In genomic region chr11:50223783-50224662, GRCm38 (mm10) we compare ENCODE assay signal across 8 mouse cellular contexts. TPM values are rescaled to one million over a fixed set of nuclear protein-coding genes. Genes with fewer than 3 reads are reported as not detected.
DNase-seq lines count a peak whose midpoint lies in the region; ATAC-seq and TF ChIP-seq lines count a peak whose summit lies in the region.

No protein-coding gene starts in this region.

- H3K27me3 ChIP-seq in kidney, adult 2 months (replicated peaks; ENCODE audit: control insufficient read depth, insufficient read depth, low read length): no peaks in the 10 kb centered on the region
- no peaks in the 10 kb centered on the region for H3K27me3 ChIP-seq in forebrain, embryonic 16.5 days (replicated peaks; ENCODE audit: control insufficient read depth, insufficient read depth, low read length)
- no peaks in the 10 kb centered on the region for H3K27me3 ChIP-seq in liver, embryonic 14.5 days (ENCODE audit: control insufficient read depth, insufficient read depth, low read length)
- no peaks in the 10 kb centered on the region for H3K27me3 ChIP-seq in stomach, embryonic 14.5 days (ENCODE audit: control insufficient read depth, insufficient read depth, low read length)

- DNase-seq in kidney, adult 2 months: peak; percentile 71
- no peak for DNase-seq in kidney, postnatal 4 days
- no peak for DNase-seq in liver, embryonic 14.5 days (ENCODE audit: low read depth in 3 of 3, low spot score in 3 of 3)
- no peak for DNase-seq in urinary bladder, postnatal 36 days (ENCODE audit: low spot score in 2 of 2)
- no peak for DNase-seq in left cerebral cortex, adult 18-20 months (ENCODE audit: low spot score in 2 of 2)

- H3K4me3 ChIP-seq in kidney, adult 2 months (ENCODE audit: insufficient read depth, low read depth, low read length): peak overlapping the region; percentile 89
- H3K4me3 ChIP-seq in bone marrow, adult 2 months (replicated peaks; ENCODE audit: control insufficient read depth, low read depth, low read length): peak overlapping the region; percentile 90
- peak overlapping the region; percentile 89 for H3K4me3 ChIP-seq in forebrain, embryonic 16.5 days (replicated peaks; ENCODE audit: low read length)
- H3K4me3 ChIP-seq in liver, embryonic 14.5 days (ENCODE audit: insufficient read depth in 1 of 2, low read depth in 2 of 2, low read length in 2 of 2): peak overlapping the region; percentile 83 to 89
- H3K4me3 ChIP-seq in stomach, embryonic 14.5 days (ENCODE audit: low read depth, low read length): peak overlapping the region; percentile 66

- peak overlapping the region; percentile 47 for H3K27ac ChIP-seq in kidney, adult 2 months (ENCODE audit: insufficient read depth, low read depth, low read length)
- H3K27ac ChIP-seq in bone marrow, adult 2 months (ENCODE audit: control insufficient read depth, insufficient read depth, low read depth, low read length, poor library complexity): peak overlapping the region; percentile 92
- H3K27ac ChIP-seq in forebrain, embryonic 16.5 days (ENCODE audit: low read length): peak overlapping the region; percentile 93
- peak overlapping the region; percentile 98 for H3K27ac ChIP-seq in liver, embryonic 14.5 days
- H3K27ac ChIP-seq in stomach, embryonic 14.5 days (ENCODE audit: low read length): peak overlapping the region; percentile 79; the same call in 1 of the 2 replicates

- 6% methylated on average over 17 of the region's 17 CpGs for WGBS in kidney, adult 2 months
- 2% methylated on average over 17 of the region's 17 CpGs for WGBS in bone marrow, adult 2 months
- 4% methylated on average over 17 of the region's 17 CpGs for WGBS in forebrain, embryonic 16.5 days
- 4% methylated on average over 17 of the region's 17 CpGs for WGBS in liver, embryonic 14.5 days (ENCODE audit: insufficient replicate concordance)
- 7% methylated on average over 17 of the region's 17 CpGs for WGBS in stomach, embryonic 14.5 days

- no peaks in the 10 kb centered on the region for H3K36me3 ChIP-seq in kidney, adult 2 months (ENCODE audit: control insufficient read depth, insufficient read depth, low read length)
- no peaks in the 10 kb centered on the region for H3K36me3 ChIP-seq in forebrain, embryonic 16.5 days (ENCODE audit: control insufficient read depth, insufficient read depth)
- H3K36me3 ChIP-seq in liver, embryonic 14.5 days (replicated peaks; ENCODE audit: control insufficient read depth, insufficient read depth, low read depth): no peaks in the 10 kb centered on the region; the same call in 1 of the 2 replicates
- H3K36me3 ChIP-seq in stomach, embryonic 14.5 days (ENCODE audit: control insufficient read depth, insufficient read depth, low read length): no peaks in the 10 kb centered on the region

- peak; percentile 5; the same call in 1 of the 2 replicates for ATAC-seq in forebrain, embryonic 16.5 days
- no peak for ATAC-seq in liver, embryonic 14.5 days (ENCODE audit: insufficient read depth)
- ATAC-seq in stomach, embryonic 14.5 days (ENCODE audit: insufficient number of reproducible peaks, insufficient read depth, low FRiP score, low read depth): no peak

- peak overlapping the region; percentile 99 for H3K9ac ChIP-seq in forebrain, embryonic 16.5 days (replicated peaks; ENCODE audit: low read depth, low read length)
- peak overlapping the region; percentile 98 for H3K9ac ChIP-seq in liver, embryonic 14.5 days (replicated peaks)
- H3K9ac ChIP-seq in stomach, embryonic 14.5 days (replicated peaks; ENCODE audit: low read depth, low read length): peak overlapping the region; percentile 89

- TF ChIP-seq POLR2A in kidney, adult 2 months (IDR thresholded peaks at IDR 0.05; ENCODE audit: low read depth, low read length): no peak
- no peak for TF ChIP-seq POLR2A in bone marrow, adult 2 months (IDR thresholded peaks at IDR 0.05; ENCODE audit: borderline replicate concordance, control insufficient read depth, low read depth, low read length)

- peak overlapping the region; percentile 93 for H3K4me2 ChIP-seq in forebrain, embryonic 16.5 days (ENCODE audit: low read length)
- peak overlapping the region; percentile 92 for H3K4me2 ChIP-seq in liver, embryonic 14.5 days (ENCODE audit: low read depth)
- peak overlapping the region; percentile 97 for H3K4me2 ChIP-seq in stomach, embryonic 14.5 days (replicated peaks; ENCODE audit: low read depth, low read length)

- H3K4me1 ChIP-seq in kidney, adult 2 months (ENCODE audit: control insufficient read depth, insufficient read depth, low read length): peaks cover 28% of the 10 kb centered on the region
- peaks cover 15% of the 10 kb centered on the region for H3K4me1 ChIP-seq in bone marrow, adult 2 months (ENCODE audit: control insufficient read depth, insufficient read depth, low read length)
- peaks cover 36% of the 10 kb centered on the region for H3K4me1 ChIP-seq in forebrain, embryonic 16.5 days (replicated peaks; ENCODE audit: control insufficient read depth, insufficient read depth, low read length)
- H3K4me1 ChIP-seq in liver, embryonic 14.5 days (replicated peaks; ENCODE audit: control insufficient read depth in 2 of 2, insufficient read depth in 2 of 2, low read length in 1 of 2): peaks cover 19 to 24% of the 10 kb centered on the region in 2 experiments
- peaks cover 20% of the 10 kb centered on the region for H3K4me1 ChIP-seq in stomach, embryonic 14.5 days (ENCODE audit: control insufficient read depth, insufficient read depth, low read length)

- TF ChIP-seq EP300 in liver, embryonic 14.5 days (IDR thresholded peaks at IDR 0.05; ENCODE audit: low read depth): no peak

- no peaks in the 10 kb centered on the region for H3K9me3 ChIP-seq in forebrain, embryonic 16.5 days (ENCODE audit: control insufficient read depth, low read length)
- H3K9me3 ChIP-seq in liver, embryonic 14.5 days (ENCODE audit: control insufficient read depth, low read length): no peaks in the 10 kb centered on the region
- no peaks in the 10 kb centered on the region for H3K9me3 ChIP-seq in stomach, embryonic 14.5 days (ENCODE audit: control insufficient read depth, low read depth, low read length)

- no peak for TF ChIP-seq CTCF in kidney, adult 2 months (conservative IDR thresholded peaks at IDR 0.05; ENCODE audit: insufficient read depth, insufficient read length, low read depth, low read length)
- TF ChIP-seq CTCF in bone marrow, adult 2 months (IDR thresholded peaks at IDR 0.05; ENCODE audit: control insufficient read depth, insufficient read depth, low read length): no peak
- TF ChIP-seq CTCF in liver, embryonic 14.5 days (IDR thresholded peaks at IDR 0.05; ENCODE audit: low read depth): no peak

RNA-seq across cellular contexts. Expression of gene Mgat4b, which starts 13.3 kb away (rescaled TPM):
- 85.4 and 105 TPM in 2 replicates for polyA plus RNA-seq in kidney, adult 2 months (2012; rRNA removed)
- polyA plus RNA-seq in bone marrow, adult 2 months (2011; ENCODE audit: insufficient read depth, insufficient read length, low replicate concordance, missing spikeins): 15.7 and 20.7 TPM in 2 replicates
- polyA plus RNA-seq in forebrain, embryonic 16.5 days (2015; fragmentation: Nextera tagmentation; extraction: Ambion mirVana): 30.6 and 33.5 TPM in 2 replicates
- 14.8 and 16.6 TPM in 2 replicates for polyA plus RNA-seq in liver, embryonic 14.5 days (2012; rRNA removed)
- polyA plus RNA-seq in liver, embryonic 14.5 days (2014; fragmentation: Nextera tagmentation; extraction: Ambion mirVana): 5.7 and 9.5 TPM in 2 replicates
- polyA plus RNA-seq in stomach, embryonic 14.5 days (2014; fragmentation: Nextera tagmentation; extraction: Ambion mirVana): 9.6 and 12.7 TPM in 2 replicates
- total RNA-seq in left cerebral cortex, adult 18-20 months (2021): 10 to 100 TPM; 65.8 to 72.0 TPM

RNA-seq across cellular contexts. Expression of gene Sqstm1, which starts 13.4 kb away (rescaled TPM):
- 337 and 344 TPM in 2 replicates for polyA plus RNA-seq in kidney, adult 2 months (2012; rRNA removed)
- 172 TPM in 2 replicates for polyA plus RNA-seq in bone marrow, adult 2 months (2011; ENCODE audit: insufficient read depth, insufficient read length, low replicate concordance, missing spikeins)
- polyA plus RNA-seq in forebrain, embryonic 16.5 days (2015; fragmentation: Nextera tagmentation; extraction: Ambion mirVana): 305 and 322 TPM in 2 replicates
- polyA plus RNA-seq in liver, embryonic 14.5 days (2012; rRNA removed): 36.8 and 43.7 TPM in 2 replicates
- 103 and 117 TPM in 2 replicates for polyA plus RNA-seq in liver, embryonic 14.5 days (2014; fragmentation: Nextera tagmentation; extraction: Ambion mirVana)
- polyA plus RNA-seq in stomach, embryonic 14.5 days (2014; fragmentation: Nextera tagmentation; extraction: Ambion mirVana): 173 and 188 TPM in 2 replicates
- total RNA-seq in left cerebral cortex, adult 18-20 months (2021): 100 to 1,000 TPM; 492 to 540 TPM

RNA-seq across cellular contexts. Expression of gene Ltc4s, which starts 14.4 kb away (rescaled TPM):
- 33.8 and 46.3 TPM in 2 replicates for polyA plus RNA-seq in kidney, adult 2 months (2012; rRNA removed)
- 3.9 and 6.7 TPM in 2 replicates for polyA plus RNA-seq in bone marrow, adult 2 months (2011; ENCODE audit: insufficient read depth, insufficient read length, low replicate concordance, missing spikeins)
- 1.6 TPM in 2 replicates for polyA plus RNA-seq in forebrain, embryonic 16.5 days (2015; fragmentation: Nextera tagmentation; extraction: Ambion mirVana)
- polyA plus RNA-seq in liver, embryonic 14.5 days (2012; rRNA removed): 0.54 and 0.81 TPM in 2 replicates
- polyA plus RNA-seq in liver, embryonic 14.5 days (2014; fragmentation: Nextera tagmentation; extraction: Ambion mirVana): 0.61 and 0.83 TPM in 2 replicates
- 3.9 and 4.6 TPM in 2 replicates for polyA plus RNA-seq in stomach, embryonic 14.5 days (2014; fragmentation: Nextera tagmentation; extraction: Ambion mirVana)
- 1 to 10 TPM; 6.1 to 7.0 TPM for total RNA-seq in left cerebral cortex, adult 18-20 months (2021)

RNA-seq across cellular contexts. Expression of gene Mrnip, which starts 49.8 kb away (rescaled TPM):
- 21.0 and 21.1 TPM in 2 replicates for polyA plus RNA-seq in kidney, adult 2 months (2012; rRNA removed)
- 5.2 and 6.2 TPM in 2 replicates for polyA plus RNA-seq in bone marrow, adult 2 months (2011; ENCODE audit: insufficient read depth, insufficient read length, low replicate concordance, missing spikeins)
- polyA plus RNA-seq in forebrain, embryonic 16.5 days (2015; fragmentation: Nextera tagmentation; extraction: Ambion mirVana): 28.4 and 33.7 TPM in 2 replicates
- polyA plus RNA-seq in liver, embryonic 14.5 days (2012; rRNA removed): 7.4 and 7.6 TPM in 2 replicates
- 8.5 and 9.3 TPM in 2 replicates for polyA plus RNA-seq in liver, embryonic 14.5 days (2014; fragmentation: Nextera tagmentation; extraction: Ambion mirVana)
- polyA plus RNA-seq in stomach, embryonic 14.5 days (2014; fragmentation: Nextera tagmentation; extraction: Ambion mirVana): 15.5 and 17.3 TPM in 2 replicates
- total RNA-seq in left cerebral cortex, adult 18-20 months (2021): 10 to 100 TPM; 11.5 to 13.9 TPM

Comparison
In these comparisons a context has a peak if more than half of its experiments do, and no peak if none do; other contexts are left out.
1. H3K27ac ChIP-seq: peak in every context shown above with its lines; median percentile 98 in liver, embryonic 14.5 days; 93 in forebrain, embryonic 16.5 days; 92 in bone marrow, adult 2 months; 79 in stomach, embryonic 14.5 days; 47 in kidney, adult 2 months.